23 mouse cellular contexts compared by ENCODE assay signal in the genomic region with DNA sequence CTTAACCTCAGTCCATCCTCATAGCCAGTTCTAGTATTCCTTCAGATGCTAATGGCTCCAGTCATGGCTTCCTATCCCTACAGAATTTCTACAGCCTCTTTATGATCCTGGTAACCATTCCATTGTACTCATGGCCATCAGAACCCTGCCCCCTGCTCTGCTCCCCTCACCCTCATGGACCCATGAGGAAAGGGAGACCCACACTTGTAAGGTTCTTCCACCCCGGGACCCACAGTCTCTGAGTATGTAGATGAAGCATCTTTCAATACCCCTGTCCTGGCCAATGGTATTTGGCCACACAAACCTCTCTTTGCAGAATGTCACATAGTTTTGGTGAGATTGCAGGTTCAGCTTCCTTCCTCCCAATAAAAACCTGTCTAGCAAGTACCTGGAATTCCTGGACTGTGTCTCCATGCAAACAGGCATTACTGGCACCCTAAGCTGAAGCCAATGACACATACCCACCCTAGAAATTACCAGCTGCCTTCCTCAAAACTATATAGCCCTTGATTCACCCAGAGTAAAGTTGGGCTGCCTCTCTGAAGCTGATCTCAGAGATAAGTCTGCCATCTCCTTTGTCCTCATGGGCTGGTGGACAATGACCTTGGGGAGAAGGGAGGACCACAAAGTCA. TPM values are rescaled to one million over a fixed set of nuclear protein-coding genes. Genes with fewer than 3 reads are reported as not detected.
A peak's percentile ranks its signal among the peaks of the same experiment; 100 is the strongest.
DNase-seq lines count a peak whose midpoint lies in the region; ATAC-seq and TF ChIP-seq lines count a peak whose summit lies in the region.
"Had no signal": no experiment of that assay in that cellular context is flagged by ENCODE, and none has a peak within 500 bp of the region (broad histone marks: within the 10 kb centered on the region; RNA-seq: fewer than 3 reads in every experiment).

No protein-coding gene starts in this region.

- no peaks in the 10 kb centered on the region for H3K4me1 ChIP-seq in embryonic facial prominence, embryonic 11.5 days (ENCODE audit: control insufficient read depth, insufficient read depth, low read length)
- H3K4me1 ChIP-seq in embryonic facial prominence, embryonic 10.5 days: no peaks in the 10 kb centered on the region
- H3K4me1 ChIP-seq in intestine, embryonic 14.5 days (replicated peaks; ENCODE audit: control insufficient read depth, insufficient read depth, low read length): peaks cover 8% of the 10 kb centered on the region; the same call in 1 of the 2 replicates
- H3K4me1 ChIP-seq in intestine, postnatal 0 days (replicated peaks; ENCODE audit: control insufficient read depth, insufficient read depth, low read length): no peaks in the 10 kb centered on the region
- no peaks in the 10 kb centered on the region for H3K4me1 ChIP-seq in stomach, postnatal 0 days (replicated peaks; ENCODE audit: control insufficient read depth, insufficient read depth)
- H3K4me1 ChIP-seq: embryonic facial prominence, embryonic 13.5 days; forebrain, embryonic 12.5 days; forebrain, embryonic 15.5 days; hindbrain, embryonic 12.5 days; hindbrain, embryonic 15.5 days had no signal

- 0 out of 2 replicates have a peak, but pooled peaks have one; percentile 21 for ATAC-seq in embryonic facial prominence, embryonic 11.5 days (replicated peaks; ENCODE audit: insufficient number of reproducible peaks, low FRiP score, low TSS enrichment, low read depth)
- ATAC-seq in intestine, embryonic 14.5 days (replicated peaks; ENCODE audit: low FRiP score, low TSS enrichment, low read depth): no peak
- no peak for ATAC-seq in intestine, postnatal 0 days
- ATAC-seq in stomach, postnatal 0 days (ENCODE audit: low FRiP score, low TSS enrichment): no peak
- ATAC-seq: forebrain, embryonic 15.5 days; intestine, embryonic 15.5 days; Patski had no signal

- WGBS in embryonic facial prominence, embryonic 11.5 days: 81% methylated on average over 1 of the region's 1 CpGs
- 88% methylated on average over 1 of the region's 1 CpGs for WGBS in embryonic facial prominence, embryonic 10.5 days
- 88% methylated on average over 1 of the region's 1 CpGs for WGBS in intestine, embryonic 14.5 days
- WGBS in intestine, postnatal 0 days: 87% methylated on average over 1 of the region's 1 CpGs
- WGBS in stomach, postnatal 0 days: 88% methylated on average over 1 of the region's 1 CpGs

- no peaks in the 10 kb centered on the region for H3K27me3 ChIP-seq in embryonic facial prominence, embryonic 11.5 days (ENCODE audit: control insufficient read depth, insufficient read depth, low read length)
- no peaks in the 10 kb centered on the region for H3K27me3 ChIP-seq in embryonic facial prominence, embryonic 10.5 days (replicated peaks; ENCODE audit: low read depth, poor library complexity, severe bottlenecking)
- no peaks in the 10 kb centered on the region for H3K27me3 ChIP-seq in intestine, embryonic 14.5 days (replicated peaks; ENCODE audit: control insufficient read depth, insufficient read depth, low read length)
- no peaks in the 10 kb centered on the region for H3K27me3 ChIP-seq in intestine, postnatal 0 days (replicated peaks; ENCODE audit: control insufficient read depth, insufficient read depth, low read length)
- no peaks in the 10 kb centered on the region for H3K27me3 ChIP-seq in stomach, postnatal 0 days (ENCODE audit: control insufficient read depth, insufficient read depth, low read length)
- H3K27me3 ChIP-seq: embryonic facial prominence, embryonic 13.5 days; forebrain, embryonic 12.5 days; forebrain, embryonic 15.5 days; heart, embryonic 12.5 days; heart, embryonic 15.5 days; hindbrain, embryonic 12.5 days; hindbrain, embryonic 15.5 days; intestine, embryonic 15.5 days; Patski had no signal

- H3K9ac ChIP-seq in embryonic facial prominence, embryonic 11.5 days (replicated peaks; ENCODE audit: low read length): no peak overlapping the region
- no peak overlapping the region for H3K9ac ChIP-seq in intestine, embryonic 14.5 days (ENCODE audit: low read length)
- H3K9ac ChIP-seq in intestine, postnatal 0 days (ENCODE audit: low read depth, low read length): no peak overlapping the region
- no peak overlapping the region for H3K9ac ChIP-seq in stomach, postnatal 0 days (ENCODE audit: low read length)
- H3K9ac ChIP-seq: embryonic facial prominence, embryonic 13.5 days; forebrain, embryonic 12.5 days; forebrain, embryonic 15.5 days; heart, embryonic 12.5 days; heart, embryonic 15.5 days; hindbrain, embryonic 12.5 days; hindbrain, embryonic 15.5 days; intestine, embryonic 15.5 days had no signal

- no peak for DNase-seq in embryonic facial prominence, embryonic 11.5 days (ENCODE audit: low spot score)
- no peak for DNase-seq in embryonic facial prominence, embryonic 10.5 days (ENCODE audit: low spot score)
- DNase-seq in intestine, embryonic 14.5 days (ENCODE audit: low spot score): peak; percentile 47
- peak; percentile 21 for DNase-seq in testis, postnatal 10 days (ENCODE audit: low spot score)
- no peak for DNase-seq in testis, postnatal 14 days (ENCODE audit: low spot score)
- no peak for DNase-seq in stomach, postnatal 0 days (ENCODE audit: low spot score)
- DNase-seq in left cerebral cortex, adult 9 months (ENCODE audit: low spot score in 2 of 2): no peak
- DNase-seq: adrenal gland, postnatal 10 days; adrenal gland, postnatal 36 days; cerebellum, adult 18-20 months; cerebellum, adult 9-10 months; gastrocnemius, postnatal 25 days had no signal

- H3K36me3 ChIP-seq in embryonic facial prominence, embryonic 11.5 days (replicated peaks; ENCODE audit: control insufficient read depth, insufficient read depth, low read depth, low read length): peaks cover 11% of the 10 kb centered on the region
- H3K36me3 ChIP-seq in embryonic facial prominence, embryonic 10.5 days (replicated peaks): peaks cover 80% of the 10 kb centered on the region
- peaks cover 51% of the 10 kb centered on the region for H3K36me3 ChIP-seq in intestine, embryonic 14.5 days (ENCODE audit: control insufficient read depth, insufficient read depth, low read length)
- H3K36me3 ChIP-seq in intestine, postnatal 0 days (ENCODE audit: control insufficient read depth, insufficient read depth): peaks cover 32% of the 10 kb centered on the region
- peaks cover 5% of the 10 kb centered on the region for H3K36me3 ChIP-seq in stomach, postnatal 0 days (ENCODE audit: control insufficient read depth, insufficient read depth, low read length)

- no peak overlapping the region for H3K4me2 ChIP-seq in embryonic facial prominence, embryonic 11.5 days (ENCODE audit: low read depth, low read length)
- H3K4me2 ChIP-seq in intestine, embryonic 14.5 days (ENCODE audit: low read length): no peak overlapping the region
- H3K4me2 ChIP-seq in intestine, postnatal 0 days (replicated peaks; ENCODE audit: low read depth): no peak overlapping the region
- no peak overlapping the region for H3K4me2 ChIP-seq in stomach, postnatal 0 days (replicated peaks; ENCODE audit: low read depth)
- H3K4me2 ChIP-seq: embryonic facial prominence, embryonic 13.5 days; forebrain, embryonic 12.5 days; forebrain, embryonic 15.5 days; heart, embryonic 12.5 days; heart, embryonic 15.5 days; hindbrain, embryonic 12.5 days; hindbrain, embryonic 15.5 days; intestine, embryonic 15.5 days had no signal

- no peak overlapping the region for H3K4me3 ChIP-seq in embryonic facial prominence, embryonic 11.5 days (ENCODE audit: low read depth, low read length)
- H3K4me3 ChIP-seq in embryonic facial prominence, embryonic 10.5 days: no peak overlapping the region
- no peak overlapping the region for H3K4me3 ChIP-seq in intestine, embryonic 14.5 days (ENCODE audit: low read depth, low read length)
- no peak overlapping the region for H3K4me3 ChIP-seq in intestine, postnatal 0 days (ENCODE audit: low read depth, low read length)
- H3K4me3 ChIP-seq in stomach, postnatal 0 days (ENCODE audit: low read depth, low read length): no peak overlapping the region
- H3K4me3 ChIP-seq: embryonic facial prominence, embryonic 13.5 days; erythroblast, embryonic 14.5 days; forebrain, embryonic 12.5 days; forebrain, embryonic 15.5 days; heart, embryonic 12.5 days; heart, embryonic 15.5 days; hindbrain, embryonic 12.5 days; hindbrain, embryonic 15.5 days; intestine, embryonic 15.5 days had no signal

- TF ChIP-seq EP300 in stomach, postnatal 0 days (optimal IDR thresholded peaks at IDR 0.05): no peak

- no peaks in the 10 kb centered on the region for H3K9me3 ChIP-seq in embryonic facial prominence, embryonic 11.5 days (replicated peaks; ENCODE audit: control insufficient read depth, low read length)
- no peaks in the 10 kb centered on the region for H3K9me3 ChIP-seq in embryonic facial prominence, embryonic 10.5 days
- H3K9me3 ChIP-seq in intestine, embryonic 14.5 days (ENCODE audit: control insufficient read depth, low read length): no peaks in the 10 kb centered on the region
- no peaks in the 10 kb centered on the region for H3K9me3 ChIP-seq in intestine, postnatal 0 days (ENCODE audit: control insufficient read depth)
- no peaks in the 10 kb centered on the region for H3K9me3 ChIP-seq in stomach, postnatal 0 days (ENCODE audit: control insufficient read depth, low read length)
- H3K9me3 ChIP-seq: embryonic facial prominence, embryonic 13.5 days; forebrain, embryonic 12.5 days; forebrain, embryonic 15.5 days; heart, embryonic 12.5 days; heart, embryonic 15.5 days; hindbrain, embryonic 12.5 days; hindbrain, embryonic 15.5 days; intestine, embryonic 15.5 days had no signal

- no peak overlapping the region for H3K27ac ChIP-seq in embryonic facial prominence, embryonic 11.5 days (replicated peaks; ENCODE audit: low read depth, low read length)
- H3K27ac ChIP-seq in embryonic facial prominence, embryonic 10.5 days (replicated peaks): no peak overlapping the region
- no peak overlapping the region for H3K27ac ChIP-seq in intestine, embryonic 14.5 days (ENCODE audit: low read depth)
- H3K27ac ChIP-seq in intestine, postnatal 0 days (ENCODE audit: low read depth, low read length): no peak overlapping the region
- 0 out of 2 replicates have a peak overlapping the region, but pooled peaks have one; percentile 30 for H3K27ac ChIP-seq in stomach, postnatal 0 days (replicated peaks)
- H3K27ac ChIP-seq: embryonic facial prominence, embryonic 13.5 days; forebrain, embryonic 12.5 days; forebrain, embryonic 15.5 days; heart, embryonic 15.5 days; hindbrain, embryonic 12.5 days; hindbrain, embryonic 15.5 days; intestine, embryonic 15.5 days had no signal

- TF ChIP-seq CTCF in intestine, postnatal 0 days (IDR thresholded peaks at IDR 0.05; ENCODE audit: low read depth): no peak
- TF ChIP-seq CTCF in stomach, postnatal 0 days (IDR thresholded peaks at IDR 0.05; ENCODE audit: low read depth): no peak

RNA-seq across cellular contexts. Expression of gene Tomm7, which starts 15.2 kb away (rescaled TPM):
- polyA plus RNA-seq in embryonic facial prominence, embryonic 11.5 days (2014; fragmentation: Nextera tagmentation; extraction: Ambion mirVana): 122 and 128 TPM in 2 replicates
- polyA plus RNA-seq in embryonic facial prominence, embryonic 10.5 days (2016; fragmentation: Nextera tagmentation; extraction: Ambion mirVana): 147 and 150 TPM in 2 replicates
- 141 and 152 TPM in 2 replicates for polyA plus RNA-seq in intestine, embryonic 14.5 days (2014; fragmentation: Nextera tagmentation; extraction: Ambion mirVana)
- polyA plus RNA-seq in intestine, postnatal 0 days (2015; fragmentation: Nextera tagmentation; extraction: Ambion mirVana): 111 and 118 TPM in 2 replicates
- polyA plus RNA-seq in stomach, postnatal 0 days (2015; fragmentation: Nextera tagmentation; extraction: Ambion mirVana): 111 and 117 TPM in 2 replicates

Comparison
In these comparisons a context has a peak if more than half of its experiments do, and no peak if none do; other contexts are left out.
1. DNase-seq: peak in intestine, embryonic 14.5 days (single experiment) and testis, postnatal 10 days (single experiment); none in embryonic facial prominence, embryonic 11.5 days (single experiment), embryonic facial prominence, embryonic 10.5 days (single experiment), testis, postnatal 14 days (single experiment), stomach, postnatal 0 days (single experiment) and left cerebral cortex, adult 9 months (0 of 2).